Mouse (Mus musculus) CH12.LX (cell line): ENCODE measurements around the gene Dnajb13. TPM values are rescaled to one million over a fixed set of nuclear protein-coding genes. Genes with fewer than 3 reads are reported as not detected.

Experiments
- DNase-seq: peaks from one replicate; pipeline ENCODE4 v3.0.0-alpha.2; 2013; ENCODE audit errors: extremely low read depth
- H3K27ac ChIP-seq: 2 replicates; pipeline ENCODE4 v1.5.1; 2012; ENCODE audit warnings: low read depth, mild to moderate bottlenecking, control low read depth, moderate library complexity; ENCODE audit not compliant: insufficient read depth
- H3K27me3 ChIP-seq: replicated peaks from 2 replicates; pipeline ENCODE3; 2012; ENCODE audit warnings: inconsistent platforms
- H3K36me3 ChIP-seq, 2 experiments: replicated peaks in 1 of 2; 2 replicates each; pipeline versions ENCODE3 to v1.6.1; 2012; ENCODE audit warnings: inconsistent platforms in 1 of 2, low read length in 1 of 2, mild to moderate bottlenecking in 1 of 2, mixed read lengths in 1 of 2, moderate library complexity in 1 of 2; ENCODE audit not compliant: control insufficient read depth in 1 of 2, insufficient read depth in 1 of 2
- H3K4me1 ChIP-seq, 2 experiments: 2 replicates each; pipeline ENCODE4 v1.6.1; 2012; ENCODE audit warnings: inconsistent platforms in 1 of 2, moderate library complexity in 1 of 2; ENCODE audit not compliant: insufficient read depth in 2 of 2, control insufficient read depth in 1 of 2
- H3K4me2 ChIP-seq: 2 replicates; pipeline ENCODE4 v1.6.1; 2012; ENCODE audit warnings: low read depth, mild to moderate bottlenecking, control low read depth; ENCODE audit not compliant: poor library complexity, insufficient read depth, severe bottlenecking
- H3K4me3 ChIP-seq, 3 experiments: fragments of 150-350 bp in 1 of 3; sonication (generic) in 1 of 3; replicated peaks in 1 of 3; 2 replicates each; pipeline versions ENCODE3 to v1.5.1; 2011 to 2012; ENCODE audit warnings: low read depth in 2 of 3, low read length in 2 of 3, mild to moderate bottlenecking in 2 of 3, moderate library complexity in 2 of 3, control low read depth in 1 of 3, improper control_type of control experiment in 1 of 3, inconsistent platforms in 1 of 3, mixed read lengths in 1 of 3; ENCODE audit not compliant: poor library complexity in 1 of 3
- H3K79me2 ChIP-seq: replicated peaks from 2 replicates; pipeline ENCODE4 v1.6.1; 2012; ENCODE audit warnings: mild to moderate bottlenecking, moderate library complexity; ENCODE audit not compliant: control insufficient read depth, poor library complexity, insufficient read depth, severe bottlenecking; ENCODE audit errors: extremely low read depth
- H3K9ac ChIP-seq: 2 replicates; pipeline ENCODE4 v1.6.1; 2012; ENCODE audit warnings: low read depth, mild to moderate bottlenecking, control low read depth, moderate library complexity; ENCODE audit not compliant: insufficient read depth
- H3K9me3 ChIP-seq: replicated peaks from 2 replicates; pipeline ENCODE3; 2012; ENCODE audit warnings: low read length, inconsistent platforms, mixed read lengths
- BHLHE40 ChIP-seq: IDR thresholded peaks from 2 replicates; pipeline ENCODE4 v1.6.1; 2011; ENCODE audit warnings: mild to moderate bottlenecking, low read depth, low read length, improper control_type of control experiment
- CHD2 ChIP-seq: IDR thresholded peaks from 2 replicates; pipeline ENCODE4 v1.6.1; 2011; ENCODE audit warnings: low read length, improper control_type of control experiment
- CTCF ChIP-seq, 2 experiments: IDR thresholded peaks in 1 of 2; conservative IDR thresholded peaks in 1 of 2; 2 replicates each; pipeline ENCODE4 v1.5.1; 2011 to 2012; ENCODE audit warnings: low read depth in 2 of 2, low read length in 2 of 2, improper control_type of control experiment in 1 of 2, inconsistent platforms in 1 of 2, mild to moderate bottlenecking in 1 of 2, moderate library complexity in 1 of 2
- E2F4 ChIP-seq: IDR thresholded peaks from 2 replicates; pipeline ENCODE4 v1.6.1; 2011; ENCODE audit warnings: low read depth, low read length, improper control_type of control experiment; ENCODE audit not compliant: insufficient replicate concordance
- EP300 ChIP-seq: IDR thresholded peaks from 2 replicates; pipeline ENCODE4 v1.6.1; 2011; ENCODE audit warnings: low read length, improper control_type of control experiment
- ETS1 ChIP-seq: conservative IDR thresholded peaks from 2 replicates; pipeline ENCODE4 v1.6.1; 2012; ENCODE audit warnings: low read depth, mild to moderate bottlenecking, inconsistent platforms, low read length, improper control_type of control experiment, moderate library complexity
- GABPA ChIP-seq: IDR thresholded peaks from 2 replicates; pipeline ENCODE4 v1.6.1; 2012; ENCODE audit warnings: low read depth, low read length, improper control_type of control experiment, inconsistent platforms; ENCODE audit not compliant: insufficient replicate concordance
- HCFC1 ChIP-seq: IDR thresholded peaks from 2 replicates; pipeline ENCODE4 v1.6.1; 2012; ENCODE audit warnings: low read depth, mild to moderate bottlenecking, inconsistent platforms, low read length, improper control_type of control experiment
- JUN ChIP-seq: IDR thresholded peaks from 2 replicates; pipeline ENCODE4 v1.6.1; 2011; ENCODE audit warnings: low read depth, mild to moderate bottlenecking, low read length, improper control_type of control experiment, moderate library complexity; ENCODE audit not compliant: insufficient read depth
- JUND ChIP-seq: conservative IDR thresholded peaks from 2 replicates; pipeline ENCODE4 v1.6.1; 2011; ENCODE audit warnings: low read depth, low read length, improper control_type of control experiment
- MAFK ChIP-seq: IDR thresholded peaks from 2 replicates; pipeline ENCODE4 v1.6.1; 2011; ENCODE audit warnings: low read length, improper control_type of control experiment; ENCODE audit not compliant: insufficient replicate concordance
- MAX ChIP-seq: IDR thresholded peaks from 2 replicates; pipeline ENCODE4 v1.6.1; 2011; ENCODE audit warnings: low read length, improper control_type of control experiment
- MAZ ChIP-seq: IDR thresholded peaks from 2 replicates; pipeline ENCODE4 v1.6.1; 2012; ENCODE audit warnings: low read depth, mild to moderate bottlenecking, inconsistent platforms, low read length, improper control_type of control experiment, moderate library complexity
- MEF2A ChIP-seq: IDR thresholded peaks from 2 replicates; pipeline ENCODE4 v1.6.1; 2014; ENCODE audit warnings: low read depth, mild to moderate bottlenecking, inconsistent platforms, low read length, improper control_type of control experiment, borderline replicate concordance
- MXI1 ChIP-seq: IDR thresholded peaks from 2 replicates; pipeline ENCODE4 v1.6.1; 2011; ENCODE audit warnings: mild to moderate bottlenecking, low read depth, low read length, improper control_type of control experiment
- PAX5 ChIP-seq: IDR thresholded peaks from 2 replicates; pipeline ENCODE4 v1.6.1; 2012; ENCODE audit warnings: low read length, inconsistent platforms, mixed read lengths
- POLR2AphosphoS2 ChIP-seq: IDR thresholded peaks from 2 replicates; pipeline ENCODE4 v1.6.1; 2011; ENCODE audit warnings: low read depth, low read length, improper control_type of control experiment
- RCOR1 ChIP-seq: conservative IDR thresholded peaks from 2 replicates; pipeline ENCODE4 v1.6.1; 2012; ENCODE audit warnings: low read depth, mild to moderate bottlenecking, inconsistent platforms, low read length, improper control_type of control experiment
- SIN3A ChIP-seq: IDR thresholded peaks from 2 replicates; pipeline ENCODE4 v1.6.1; 2012; ENCODE audit warnings: low read length, improper control_type of control experiment, inconsistent platforms
- TBP ChIP-seq: conservative IDR thresholded peaks from 2 replicates; pipeline ENCODE4 v1.6.1; 2011; ENCODE audit warnings: low read depth, low read length, improper control_type of control experiment
- TCF12 ChIP-seq: IDR thresholded peaks from 2 replicates; pipeline ENCODE4 v1.6.1; 2014; ENCODE audit warnings: low read depth, mild to moderate bottlenecking, inconsistent platforms, low read length, improper control_type of control experiment
- USF2 ChIP-seq: conservative IDR thresholded peaks from 2 replicates; pipeline ENCODE4 v1.6.1; 2011; ENCODE audit warnings: low read depth, low read length, improper control_type of control experiment
- ZC3H11A ChIP-seq: IDR thresholded peaks from 2 replicates; pipeline ENCODE4 v1.6.1; 2012; ENCODE audit warnings: low read depth, mild to moderate bottlenecking, inconsistent platforms, low read length, improper control_type of control experiment
- ZKSCAN1 ChIP-seq: IDR thresholded peaks from 2 replicates; pipeline ENCODE4 v1.6.1; 2012; ENCODE audit warnings: low read depth, inconsistent platforms, low read length, improper control_type of control experiment, borderline replicate concordance
- ZMIZ1 ChIP-seq: IDR thresholded peaks from 2 replicates; pipeline ENCODE4 v1.6.1; 2012; ENCODE audit warnings: low read depth, mild to moderate bottlenecking, inconsistent platforms, low read length, improper control_type of control experiment
- ZNF384 ChIP-seq: IDR thresholded peaks from 2 replicates; pipeline ENCODE4 v1.6.1; 2012; ENCODE audit warnings: low read depth, low read length, improper control_type of control experiment, inconsistent platforms
- dilution Hi-C: fragments of 300-500 bp; cut with MboI; formaldehyde crosslinking; loops from 2 replicates; pipeline ENCODE4 v1.14.3; 2020; ENCODE audit warnings: low sequenced_read_pairs; ENCODE audit not compliant: extremely low pct_unique_long_range_greater_than_20kb, extremely low pct_ligation_motif_present
- in situ Hi-C: fragments of 300-500 bp; cut with MboI; formaldehyde crosslinking; loops from 3 replicates; pipeline ENCODE4 v1.14.3; 2019; ENCODE audit warnings: low sequenced_read_pairs, low pct_ligation_motif_present, low pct_unique_long_range_greater_than_20kb, mixed read lengths
- polyA plus RNA-seq: library from polyadenylated mRNA; unstranded; fragments of >175 nt; gene quantifications from 2 replicates; pipeline ENCODE4 v1.2.1, GENCODE M21; 2012; ENCODE audit warnings: low read depth; ENCODE audit not compliant: insufficient read length
- total RNA-seq, 2 experiments: library from RNA; depleted of rRNA; stranded (reverse); fragments of 300-350 nt in 1 of 2; fragments of >200 nt in 1 of 2; gene quantifications; 2 replicates each; pipeline ENCODE4 v1.2.3; 2012 to 2014

Gene Dnajb13
- total and polyA plus RNA-seq, 3 experiments, result 13.9 to 32.0 (median 15.6) TPM

DNA sequence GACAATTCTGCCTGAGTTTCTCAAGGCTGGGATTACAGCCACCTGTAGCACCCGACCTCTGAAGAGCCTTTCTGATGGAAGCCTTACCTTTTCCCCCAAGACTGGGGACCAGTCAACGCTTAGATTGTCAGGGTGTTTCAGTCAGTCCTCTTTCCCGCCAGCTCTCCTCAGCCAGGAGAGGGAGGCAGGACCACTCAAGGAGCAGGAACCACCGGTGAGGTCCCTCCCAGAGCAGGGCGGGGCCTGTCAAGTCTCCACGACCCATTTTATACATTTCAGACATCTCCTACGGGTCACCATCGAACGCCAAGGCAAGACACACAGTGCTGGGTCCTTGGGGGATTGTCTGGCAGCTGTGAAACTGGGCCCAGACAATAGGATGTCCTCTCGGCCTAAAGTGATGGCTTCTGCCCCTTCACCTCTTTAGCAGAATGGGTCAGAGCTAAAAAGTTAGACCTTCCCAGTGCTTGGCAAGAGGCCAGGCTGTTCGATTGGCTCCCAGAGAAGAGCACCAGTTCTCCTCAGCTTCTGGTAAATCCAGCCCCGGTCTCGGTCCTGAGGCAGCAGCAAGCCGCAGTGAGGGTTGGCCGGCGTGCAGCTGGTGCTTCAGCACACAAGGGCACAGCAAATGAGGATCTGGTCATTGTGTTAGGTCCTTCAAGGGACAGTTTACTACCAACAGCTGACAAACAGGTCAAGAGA, 14.3 kb downstream of the Dnajb13 start:
- no peak for TF ChIP-seq RCOR1
- no peak for TF ChIP-seq JUND
- no peak for TF ChIP-seq MXI1
- no peak for TF ChIP-seq ETS1
- TF ChIP-seq PAX5, result no peak
- TF ChIP-seq MAZ, result no peak
- TF ChIP-seq CTCF (conservative IDR thresholded peaks at IDR 0.05 in 1 of 2, IDR thresholded peaks at IDR 0.05 in 1 of 2; ENCODE audit: low read depth in 2 of 2, low read length in 2 of 2), result no peak
- no peak for TF ChIP-seq EP300
- TF ChIP-seq ZKSCAN1, result no peak
- no peak; the same call in 1 of the 2 replicates for TF ChIP-seq USF2
- TF ChIP-seq MAFK, result no peak
- TF ChIP-seq ZNF384, result no peak
- no peak for TF ChIP-seq TBP
- TF ChIP-seq HCFC1, result no peak
- no peak for TF ChIP-seq MAX
- no peak for TF ChIP-seq MEF2A
- no peak for TF ChIP-seq CHD2
- no peak for DNase-seq
- no peak overlapping the region for H3K27ac ChIP-seq

DNA sequence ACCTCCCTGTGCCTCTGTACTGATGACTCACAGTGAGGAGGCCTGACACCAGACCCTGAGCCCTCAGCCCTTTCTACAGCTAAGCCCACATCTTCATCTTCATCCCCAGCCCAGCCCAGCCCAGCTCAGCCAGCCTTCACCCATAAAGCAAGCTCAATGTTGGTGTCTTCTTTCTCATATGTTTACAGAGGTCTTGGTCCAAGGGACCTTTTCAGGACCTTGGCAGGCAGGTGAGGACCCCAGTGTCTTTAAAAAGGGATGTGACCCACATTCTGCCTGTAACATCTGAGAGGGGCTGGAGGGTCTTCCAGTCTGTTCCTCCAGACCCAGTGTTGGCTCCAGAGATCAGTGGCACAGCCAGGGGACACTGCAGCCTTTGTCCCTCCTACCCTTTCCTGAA, 15.3 kb downstream of the Dnajb13 start:
- H3K9ac ChIP-seq, result no peak overlapping the region
- no peak for DNase-seq
- no peak overlapping the region for H3K27ac ChIP-seq
- no peaks in the 10 kb centered on the region for H3K27me3 ChIP-seq
- dilution Hi-C loops, result no loop called here
- H3K4me1 ChIP-seq, result peaks cover 23 to 82% of the 10 kb centered on the region in 2 experiments
- H3K9me3 ChIP-seq, result no peaks in the 10 kb centered on the region
- H3K36me3 ChIP-seq, result peaks cover 44 to 84% of the 10 kb centered on the region in 2 experiments
- no peak overlapping the region for H3K4me2 ChIP-seq
- TF ChIP-seq ZC3H11A (no peak), JUN (no peak), USF2 (no peak), CTCF (conservative IDR thresholded peaks at IDR 0.05 in 1 of 2, IDR thresholded peaks at IDR 0.05 in 1 of 2; ENCODE audit: low read depth in 2 of 2, low read length in 2 of 2) (no peak), JUND (no peak), PAX5 (no peak), TCF12 (no peak), E2F4 (no peak), ZMIZ1 (no peak), ETS1 (no peak), RCOR1 (no peak), BHLHE40 (no peak), POLR2AphosphoS2 (no peak), MXI1 (no peak), TBP (no peak), HCFC1 (no peak), SIN3A (no peak), GABPA (no peak), ZNF384 (no peak)
- TF ChIP-seq, all 38 proteins: peak for 0
- Histone ChIP-seq H3K4me3 (no peak overlapping the region), H3K79me2 (peaks cover 15% of the 10 kb centered on the region; the same call in 1 of the 2 replicates)
- in situ Hi-C loops, result no loop called here

More for the DNA sequence above, 14.3 kb downstream of the Dnajb13 start:
- Histone ChIP-seq H3K79me2 (peaks cover 9% of the 10 kb centered on the region; the same call in 1 of the 2 replicates), H3K4me3 (no peak overlapping the region), H3K36me3 (peaks cover 44 to 81% of the 10 kb centered on the region in 2 experiments), H3K9me3 (no peaks in the 10 kb centered on the region), H3K27me3 (no peaks in the 10 kb centered on the region), H3K4me1 (peaks cover 23 to 90% of the 10 kb centered on the region in 2 experiments), H3K4me2 (no peak overlapping the region), H3K9ac (no peak overlapping the region)
- dilution Hi-C loops, result no loop called here
- in situ Hi-C loops, result no loop called here
